In the genomic region with DNA sequence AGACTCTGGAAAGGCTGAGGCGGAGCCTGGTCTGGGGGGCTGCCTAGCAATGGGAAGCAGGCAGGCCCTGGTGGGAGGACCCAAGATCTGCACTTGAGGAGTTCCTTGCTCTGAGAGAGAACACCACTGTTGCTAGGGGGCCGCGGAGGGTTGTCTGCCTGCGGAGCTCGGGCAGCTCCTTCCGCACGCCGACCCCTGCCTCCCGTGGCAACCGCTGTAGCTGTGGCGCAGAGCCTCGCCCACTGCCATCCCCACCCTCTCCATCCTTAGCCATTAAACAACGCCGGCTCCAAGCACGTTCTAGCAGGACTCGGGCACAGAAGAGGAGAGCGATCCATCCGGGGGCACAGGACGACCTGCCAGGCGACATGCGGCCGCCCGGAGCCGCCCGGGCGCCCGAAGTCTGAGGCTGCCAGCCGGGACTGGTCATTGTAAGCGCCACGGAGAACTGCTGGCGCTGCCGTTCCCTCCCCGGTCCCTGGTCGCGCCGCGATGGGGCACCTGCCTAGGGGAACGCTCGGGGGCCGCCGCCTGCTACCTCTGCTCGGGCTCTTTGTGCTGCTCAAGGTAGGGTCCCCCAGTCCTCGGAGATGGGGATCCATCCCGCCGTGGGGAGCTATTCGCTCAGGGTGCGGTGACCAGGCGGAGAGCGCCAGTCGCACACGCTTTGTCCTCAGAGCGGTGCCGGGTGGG, we compare ENCODE assay signal across 9 mouse cellular contexts. TPM values are rescaled to one million over a fixed set of nuclear protein-coding genes. Genes with fewer than 3 reads are reported as not detected.
DNase-seq lines count a peak whose midpoint lies in the region; ATAC-seq and TF ChIP-seq lines count a peak whose summit lies in the region.
"Had no signal": no experiment of that assay in that cellular context is flagged by ENCODE, and none has a peak within 500 bp of the region (broad histone marks: within the 10 kb centered on the region; RNA-seq: fewer than 3 reads in every experiment).

TSS of gene Ptpro (plus strand) at position 126 of the 693 bp plus-strand sequence.

- DNase-seq in kidney, adult 8-10 months: no peak
- peak; percentile 76 for DNase-seq in embryo, embryonic 10 days (ENCODE audit: low spot score)
- peak; percentile 47 to 55 for DNase-seq in left cerebral cortex, adult 2 months (ENCODE audit: extremely low spot score in 1 of 2, low spot score in 2 of 2)
- peak; percentile 88 for DNase-seq in midbrain, postnatal 0 days (ENCODE audit: low spot score)
- DNase-seq in thymus, postnatal 10 days (ENCODE audit: low spot score in 2 of 2): no peak
- DNase-seq in urinary bladder, postnatal 36 days (ENCODE audit: low spot score in 2 of 2): no peak

- peaks cover 7% of the 10 kb centered on the region; the same call in 1 of the 2 replicates for H3K4me1 ChIP-seq in kidney, embryonic 16.5 days (ENCODE audit: insufficient read depth, low read length)
- no peaks in the 10 kb centered on the region for H3K4me1 ChIP-seq in midbrain, postnatal 0 days (ENCODE audit: insufficient read depth, low read length)

- H3K4me2 ChIP-seq in kidney, embryonic 16.5 days (replicated peaks; ENCODE audit: low read depth, low read length): peak within 1 kb of the TSS; percentile 73
- peak within 1 kb of the TSS; percentile 64 for H3K4me2 ChIP-seq in midbrain, postnatal 0 days (ENCODE audit: low read depth, low read length, poor library complexity, severe bottlenecking)

- under 1% methylated on average over 52 of the region's 53 CpGs for WGBS in kidney, embryonic 16.5 days
- WGBS in midbrain, postnatal 0 days: under 1% methylated on average over 52 of the region's 53 CpGs

- H3K36me3 ChIP-seq in kidney, embryonic 16.5 days (ENCODE audit: insufficient read depth, low read length): no peaks in the 10 kb centered on the region
- no peaks in the 10 kb centered on the region for H3K36me3 ChIP-seq in midbrain, postnatal 0 days (ENCODE audit: insufficient read depth, low read length)

- H3K27me3 ChIP-seq in kidney, embryonic 16.5 days (ENCODE audit: insufficient read depth, low read length): peaks cover 29% of the 10 kb centered on the region
- no peaks in the 10 kb centered on the region for H3K27me3 ChIP-seq in midbrain, postnatal 0 days (ENCODE audit: insufficient read depth, low read length)

- H3K9me3 ChIP-seq in kidney, embryonic 16.5 days (ENCODE audit: low read length): no peaks in the 10 kb centered on the region
- H3K9me3 ChIP-seq in midbrain, postnatal 0 days (ENCODE audit: low read length): no peaks in the 10 kb centered on the region

- peak; percentile 90 for ATAC-seq in kidney, embryonic 16.5 days (ENCODE audit: low FRiP score, low TSS enrichment)
- ATAC-seq in granulocyte monocyte progenitor cell, adult 5-6 weeks (replicated peaks; ENCODE audit: poor library complexity, severe bottlenecking): peak; percentile 56; the same call in 1 of the 2 replicates
- ATAC-seq in midbrain, postnatal 0 days (ENCODE audit: low FRiP score): peak; percentile 92

- no peak for TF ChIP-seq CTCF in left cerebral cortex, adult 2 months (IDR thresholded peaks at IDR 0.05)
- TF ChIP-seq CTCF in midbrain, postnatal 0 days (IDR thresholded peaks at IDR 0.05): peak; percentile 40; the same call in 1 of the 2 replicates

- intact Hi-C loops in left cerebral cortex, adult 2 months (cut with DNase I): loop anchor here (5.0 kb wide), 1 partner anchor 110 kb away; no protein-coding TSS in a partner anchor

- peak within 1 kb of the TSS; percentile 42; the same call in 1 of the 2 replicates for H3K9ac ChIP-seq in kidney, embryonic 16.5 days (replicated peaks; ENCODE audit: low read length)
- H3K9ac ChIP-seq in midbrain, postnatal 0 days (replicated peaks; ENCODE audit: low read length, poor library complexity, severe bottlenecking): peak within 1 kb of the TSS; percentile 91

- H3K27ac ChIP-seq in kidney, embryonic 16.5 days (ENCODE audit: low read length): 0 out of 2 replicates have a peak within 1 kb of the TSS, but pooled peaks have one; percentile 10
- H3K27ac ChIP-seq in left cerebral cortex, adult 2 months: peak within 1 kb of the TSS; percentile 71
- peak within 1 kb of the TSS; percentile 90 for H3K27ac ChIP-seq in midbrain, postnatal 0 days (ENCODE audit: low read depth, low read length)

- peak within 1 kb of the TSS; percentile 49 for H3K4me3 ChIP-seq in kidney, embryonic 16.5 days (ENCODE audit: low read length)
- peak within 1 kb of the TSS; percentile 71 for H3K4me3 ChIP-seq in left cerebral cortex, adult 2 months
- H3K4me3 ChIP-seq in midbrain, postnatal 0 days (ENCODE audit: low read depth, low read length): peak within 1 kb of the TSS; percentile 84
- H3K4me3 ChIP-seq: erythroblast, embryonic 14.5 days had no signal

RNA-seq across cellular contexts. Expression of gene Ptpro, which starts in this region (rescaled TPM):
- polyA plus RNA-seq in kidney, embryonic 16.5 days (2015; fragmentation: Nextera tagmentation; extraction: Ambion mirVana): 20.2 and 21.7 TPM in 2 replicates
- total RNA-seq in granulocyte monocyte progenitor cell, adult 5-6 weeks (2014; fragmentation: Nextera tagmentation): 3.8 and 4.4 TPM in 2 replicates
- 3.4 and 3.5 TPM in 2 replicates for total RNA-seq in granulocyte monocyte progenitor cell, adult 5-6 weeks (2017)
- 10 to 100 TPM; 31.7 to 40.1 TPM for total RNA-seq in left cerebral cortex, adult 2 months (2021)
- total RNA-seq in midbrain, postnatal 0 days (2014; rRNA removed): 122 and 134 TPM in 2 replicates
- 54.8 and 58.7 TPM in 2 replicates for polyA plus RNA-seq in midbrain, postnatal 0 days (2015; fragmentation: Nextera tagmentation; extraction: Ambion mirVana)
- polyA plus RNA-seq: erythroblast, embryonic 14.5 days had no signal

Comparison
In these comparisons a context has a peak if more than half of its experiments do, and no peak if none do; other contexts are left out.
1. RNA of gene Ptpro (total RNA-seq): 122 to 134 TPM in midbrain, postnatal 0 days and 31.7 to 40.1 TPM in left cerebral cortex, adult 2 months; 3.4 to 4.4 TPM in granulocyte monocyte progenitor cell, adult 5-6 weeks; every median in the first group is over 4 times any median in the second.
2. H3K27ac ChIP-seq: peak in every context shown above with its lines; median percentile 90 in midbrain, postnatal 0 days; 71 in left cerebral cortex, adult 2 months; 10 in kidney, embryonic 16.5 days.
3. DNase-seq: peak in embryo, embryonic 10 days (single experiment), left cerebral cortex, adult 2 months (2 of 2) and midbrain, postnatal 0 days (single experiment); none in kidney, adult 8-10 months (0 of 2), thymus, postnatal 10 days (0 of 2) and urinary bladder, postnatal 36 days (0 of 2).
4. Peak in every context shown above with its lines, with median percentiles within 50 percentile points of each other: ATAC-seq and H3K4me3 ChIP-seq.